Mouse (Mus musculus) A20 (cell line): Measurements from ENCODE around the gene Pgap3.

Experiments used
- DNase-seq: peaks from one replicate; pipeline ENCODE4 v3.0.0-alpha.2; 2011; ENCODE audit warnings: low read depth, low spot score

Pgap3 gene

GRCm38 (mm10) chr11:98356625-98357394 lies 43.5 kb downstream of the Pgap3 start:
- no peak for DNase-seq

GRCm38 (mm10) chr11:98355732-98356299 lies 44.5 kb downstream of the Pgap3 start:
- peak; percentile 79 for DNase-seq

- DNase-seq: no peak
Observed at GRCm38 (mm10) chr11:98354445-98354844, 45.8 kb downstream of the Pgap3 start.

GRCm38 (mm10) chr11:98353651-98354211 lies 46.6 kb downstream of the Pgap3 start:
- DNase-seq: no peak

- DNase-seq: no peak
Observed at GRCm38 (mm10) chr11:98352272-98352990, 47.9 kb downstream of the Pgap3 start.

- no peak for DNase-seq
Observed at GRCm38 (mm10) chr11:98349308-98349707, 51.0 kb downstream of the Pgap3 start.

GRCm38 (mm10) chr11:98348083-98348961 lies 52.0 kb downstream of the Pgap3 start, which contains the start of gene Ppp1r1b:
Ppp1r1b (plus strand) TSS chr11:98348404.
- no peak for DNase-seq

GRCm38 (mm10) chr11:98347385-98348082 lies 52.8 kb downstream of the Pgap3 start:
- no peak for DNase-seq

- DNase-seq: peak; percentile 17
Observed at GRCm38 (mm10) chr11:98346168-98346567, 54.1 kb downstream of the Pgap3 start.

GRCm38 (mm10) chr11:98345253-98345652 lies 55.0 kb downstream of the Pgap3 start:
- peak; percentile 85 for DNase-seq

GRCm38 (mm10) chr11:98342000-98342945 lies 58.0 kb downstream of the Pgap3 start:
- peak; percentile 87 for DNase-seq

GRCm38 (mm10) chr11:98341174-98341573 lies 59.1 kb downstream of the Pgap3 start:
- no peak for DNase-seq

- no peak for DNase-seq
Observed at GRCm38 (mm10) chr11:98340597-98340996, 59.7 kb downstream of the Pgap3 start.

GRCm38 (mm10) chr11:98339679-98340287 lies 60.5 kb downstream of the Pgap3 start:
- peak; percentile 55 for DNase-seq

GRCm38 (mm10) chr11:98339071-98339501 lies 61.2 kb downstream of the Pgap3 start:
- DNase-seq: no peak
